ENCODE assay signal across 25 mouse cellular contexts in genomic region chr11:11726807-11727276, GRCm38 (mm10). TPM values are rescaled to one million over a fixed set of nuclear protein-coding genes. Genes with fewer than 3 reads are reported as not detected.
DNase-seq lines count a peak whose midpoint lies in the region; ATAC-seq and TF ChIP-seq lines count a peak whose summit lies in the region.
"Had no signal": no experiment of that assay in that cellular context is flagged by ENCODE, and none has a peak within 500 bp of the region (broad histone marks: within the 10 kb centered on the region; RNA-seq: fewer than 3 reads in every experiment).

No protein-coding gene starts in this region.

- TF ChIP-seq EP300 in CH12.LX (IDR thresholded peaks at IDR 0.05; ENCODE audit: low read length) = peak; percentile 83

- H3K27me3 ChIP-seq in liver, embryonic 11.5 days (replicated peaks; ENCODE audit: control insufficient read depth, insufficient read depth, low read length) = no peaks in the 10 kb centered on the region
- H3K27me3 ChIP-seq in CH12.LX (replicated peaks) = no peaks in the 10 kb centered on the region
- no peaks in the 10 kb centered on the region for H3K27me3 ChIP-seq in liver, embryonic 16.5 days (ENCODE audit: control insufficient read depth, insufficient read depth, low read depth, low read length)
- H3K27me3 ChIP-seq: heart, embryonic 15.5 days; limb, embryonic 13.5 days; lung, embryonic 15.5 days; midbrain, embryonic 15.5 days; neural tube, embryonic 13.5 days had no signal

- no peak for TF ChIP-seq CTCF in CH12.LX (conservative IDR thresholded peaks at IDR 0.05 in 1 of 2, IDR thresholded peaks at IDR 0.05 in 1 of 2; ENCODE audit: low read depth in 2 of 2, low read length in 2 of 2)
- no peak for TF ChIP-seq CTCF in bone marrow, adult 2 months (IDR thresholded peaks at IDR 0.05; ENCODE audit: control insufficient read depth, insufficient read depth, low read length)
- TF ChIP-seq CTCF in layer of hippocampus, adult 2 months (conservative IDR thresholded peaks at IDR 0.05) = no peak

- no peak for DNase-seq in liver, embryonic 11.5 days (ENCODE audit: low spot score)
- DNase-seq in liver = no peak
- DNase-seq in CH12.LX (ENCODE audit: extremely low read depth) = peak; percentile 86
- DNase-seq in layer of hippocampus, adult 2 months (ENCODE audit: low spot score in 2 of 2) = no peak
- DNase-seq in adrenal gland, adult 8-10 months = no peak
- DNase-seq: cerebellum, adult 11-12 months; cerebellum, postnatal 14 days; gastrocnemius, postnatal 14 days; heart, adult 18-20 months; kidney, postnatal 4 days; layer of hippocampus, adult 9-11 months; lung, postnatal 36 days had no signal

- H3K4me2 ChIP-seq in liver, embryonic 11.5 days = peak overlapping the region; percentile 12; the same call in 1 of the 2 replicates
- peak overlapping the region; percentile 39; the same call in 1 of the 2 replicates for H3K4me2 ChIP-seq in CH12.LX (ENCODE audit: insufficient read depth, low read depth, poor library complexity, severe bottlenecking)
- H3K4me2 ChIP-seq in liver, embryonic 16.5 days (ENCODE audit: low read depth, low read length) = 0 out of 2 replicates have a peak overlapping the region, but pooled peaks have one; percentile 10
- H3K4me2 ChIP-seq: heart, embryonic 15.5 days; limb, embryonic 13.5 days; lung, embryonic 15.5 days; midbrain, embryonic 15.5 days; neural tube, embryonic 13.5 days had no signal

- in situ Hi-C loops in CH12.LX (cut with MboI; ENCODE audit: low pct_ligation_motif_present, low pct_unique_long_range_greater_than_20kb, low sequenced_read_pairs) = no loop called here

- TF ChIP-seq POLR2A in CH12.LX (IDR thresholded peaks at IDR 0.05; ENCODE audit: low read depth, low read length) = no peak
- no peak for TF ChIP-seq POLR2A in bone marrow, adult 2 months (IDR thresholded peaks at IDR 0.05; ENCODE audit: borderline replicate concordance, control insufficient read depth, low read depth, low read length)

- H3K27ac ChIP-seq in liver, embryonic 11.5 days (ENCODE audit: low read depth, low read length) = peak overlapping the region; percentile 99
- H3K27ac ChIP-seq in CH12.LX (ENCODE audit: insufficient read depth, low read depth) = peak overlapping the region; percentile 98
- 0 out of 2 replicates have a peak overlapping the region, but pooled peaks have one; percentile 49 for H3K27ac ChIP-seq in bone marrow, adult 2 months (ENCODE audit: control insufficient read depth, insufficient read depth, low read depth, low read length, poor library complexity)
- H3K27ac ChIP-seq in liver, embryonic 16.5 days (ENCODE audit: low read length) = peak overlapping the region; percentile 97
- no peak overlapping the region for H3K27ac ChIP-seq in layer of hippocampus, adult 2 months
- H3K27ac ChIP-seq: forebrain, embryonic 10.5 days; heart, embryonic 15.5 days; hindbrain, embryonic 10.5 days; limb, embryonic 13.5 days; lung, embryonic 15.5 days; midbrain, embryonic 15.5 days; neural tube, embryonic 13.5 days had no signal

- H3K4me1 ChIP-seq in liver, embryonic 11.5 days (replicated peaks; ENCODE audit: control insufficient read depth, insufficient read depth, low read length) = peaks cover 61% of the 10 kb centered on the region
- H3K4me1 ChIP-seq in CH12.LX (ENCODE audit: control insufficient read depth in 1 of 2, insufficient read depth in 2 of 2) = peaks cover 56 to 99% of the 10 kb centered on the region in 2 experiments
- H3K4me1 ChIP-seq in bone marrow, adult 2 months (ENCODE audit: control insufficient read depth, insufficient read depth, low read length) = peaks cover 26% of the 10 kb centered on the region
- peaks cover 63% of the 10 kb centered on the region for H3K4me1 ChIP-seq in liver, embryonic 16.5 days (ENCODE audit: control insufficient read depth, low read depth, low read length)
- H3K4me1 ChIP-seq: forebrain, embryonic 10.5 days; heart, embryonic 15.5 days; hindbrain, embryonic 10.5 days; limb, embryonic 13.5 days; lung, embryonic 15.5 days; midbrain, embryonic 15.5 days; neural tube, embryonic 13.5 days had no signal

- WGBS in liver, embryonic 11.5 days = 36% methylated on average over 4 of the region's 4 CpGs
- 67% methylated on average over 4 of the region's 4 CpGs for WGBS in bone marrow, adult 2 months
- 42% methylated on average over 4 of the region's 4 CpGs for WGBS in liver, embryonic 16.5 days (ENCODE audit: insufficient replicate concordance)

- H3K79me2 ChIP-seq in CH12.LX (replicated peaks; ENCODE audit: control insufficient read depth, extremely low read depth, insufficient read depth, poor library complexity, severe bottlenecking) = peaks cover 93% of the 10 kb centered on the region

- no peak for ATAC-seq in liver, embryonic 11.5 days (replicated peaks; ENCODE audit: low FRiP score)
- no peak for ATAC-seq in liver, embryonic 16.5 days (ENCODE audit: low read depth)
- ATAC-seq: forebrain, embryonic 16.5 days; hindbrain, embryonic 16.5 days; intestine, postnatal 0 days; midbrain, embryonic 15.5 days; Patski had no signal

- dilution Hi-C loops in CH12.LX (cut with MboI; ENCODE audit: extremely low pct_ligation_motif_present, extremely low pct_unique_long_range_greater_than_20kb, low sequenced_read_pairs) = no loop called here

- H3K9ac ChIP-seq in liver, embryonic 11.5 days (ENCODE audit: low read depth, low read length) = peak overlapping the region; percentile 36; the same call in 1 of the 2 replicates
- peak overlapping the region; percentile 75; the same call in 1 of the 2 replicates for H3K9ac ChIP-seq in CH12.LX (ENCODE audit: insufficient read depth, low read depth)
- peak overlapping the region; percentile 32 for H3K9ac ChIP-seq in liver, embryonic 16.5 days (ENCODE audit: low read depth, low read length)
- H3K9ac ChIP-seq: heart, embryonic 15.5 days; limb, embryonic 13.5 days; lung, embryonic 15.5 days; midbrain, embryonic 15.5 days; neural tube, embryonic 13.5 days had no signal

- no peak overlapping the region for H3K4me3 ChIP-seq in liver, embryonic 11.5 days (ENCODE audit: low read depth, low read length)
- H3K4me3 ChIP-seq in CH12.LX (replicated peaks in 1 of 3; ENCODE audit: low read depth in 2 of 3, low read length in 2 of 3, poor library complexity in 1 of 3) = no peak overlapping the region
- H3K4me3 ChIP-seq in bone marrow, adult 2 months (replicated peaks; ENCODE audit: control insufficient read depth, low read depth, low read length) = no peak overlapping the region
- no peak overlapping the region for H3K4me3 ChIP-seq in liver, embryonic 16.5 days (ENCODE audit: low read depth, low read length)
- H3K4me3 ChIP-seq in layer of hippocampus, adult 2 months = no peak overlapping the region
- H3K4me3 ChIP-seq: forebrain, embryonic 10.5 days; heart, embryonic 15.5 days; hindbrain, embryonic 10.5 days; limb, embryonic 13.5 days; lung, embryonic 15.5 days; midbrain, embryonic 15.5 days; neural tube, embryonic 13.5 days had no signal

- peak; percentile 26 for TF ChIP-seq RAD21 in CH12.LX (IDR thresholded peaks at IDR 0.05; ENCODE audit: low read depth, low read length)

- H3K36me3 ChIP-seq in liver, embryonic 11.5 days (ENCODE audit: control insufficient read depth, insufficient read depth, low read length) = peaks cover 9% of the 10 kb centered on the region; the same call in 1 of the 2 replicates
- H3K36me3 ChIP-seq in CH12.LX (replicated peaks in 1 of 2; ENCODE audit: control insufficient read depth in 1 of 2, insufficient read depth in 1 of 2, low read length in 1 of 2) = peaks cover 20 to 72% of the 10 kb centered on the region in 2 experiments
- no peaks in the 10 kb centered on the region for H3K36me3 ChIP-seq in liver, embryonic 16.5 days (ENCODE audit: control insufficient read depth, insufficient read depth)
- H3K36me3 ChIP-seq: forebrain, embryonic 10.5 days; heart, embryonic 15.5 days; hindbrain, embryonic 10.5 days; limb, embryonic 13.5 days; lung, embryonic 15.5 days; midbrain, embryonic 15.5 days; neural tube, embryonic 13.5 days had no signal

- no peaks in the 10 kb centered on the region for H3K9me3 ChIP-seq in liver, embryonic 11.5 days (ENCODE audit: control insufficient read depth, low read length)
- H3K9me3 ChIP-seq in CH12.LX (replicated peaks; ENCODE audit: low read length) = peaks cover 4% of the 10 kb centered on the region
- H3K9me3 ChIP-seq in liver, embryonic 16.5 days (replicated peaks; ENCODE audit: control insufficient read depth, low read length) = no peaks in the 10 kb centered on the region
- H3K9me3 ChIP-seq: forebrain, embryonic 10.5 days; heart, embryonic 15.5 days; hindbrain, embryonic 10.5 days; limb, embryonic 13.5 days; lung, embryonic 15.5 days; midbrain, embryonic 15.5 days; neural tube, embryonic 13.5 days had no signal

TF ChIP-seq in CH12.LX, 34 proteins besides CTCF, POLR2A, EP300 and RAD21 (continues in another document):
- TF ChIP-seq ELF1 (IDR thresholded peaks at IDR 0.05; ENCODE audit: low read depth, low read length) (peak; percentile 11; the same call in 1 of the 2 replicates), JUN (IDR thresholded peaks at IDR 0.05; ENCODE audit: insufficient read depth, low read depth, low read length) (peak; percentile 48; the same call in 1 of the 2 replicates), RCOR1 (conservative IDR thresholded peaks at IDR 0.05; ENCODE audit: low read depth, low read length) (peak; percentile 93), MAX (IDR thresholded peaks at IDR 0.05; ENCODE audit: low read length) (peak; percentile 82), JUND (conservative IDR thresholded peaks at IDR 0.05; ENCODE audit: low read depth, low read length) (peak; percentile 35; the same call in 1 of the 2 replicates), MEF2A (IDR thresholded peaks at IDR 0.05; ENCODE audit: borderline replicate concordance, low read depth, low read length) (peak; percentile 97), MXI1 (IDR thresholded peaks at IDR 0.05; ENCODE audit: low read depth, low read length) (peak; percentile 85), ZKSCAN1 (IDR thresholded peaks at IDR 0.05; ENCODE audit: borderline replicate concordance, low read depth, low read length) (no peak), USF2 (conservative IDR thresholded peaks at IDR 0.05; ENCODE audit: low read depth, low read length) (no peak), IRF4 (IDR thresholded peaks at IDR 0.05; ENCODE audit: low read depth, low read length) (peak; percentile 89), KAT2A (IDR thresholded peaks at IDR 0.05; ENCODE audit: insufficient replicate concordance, low read length) (0 out of 2 replicates have a peak, but pooled peaks have one; percentile 67), MYC (IDR thresholded peaks at IDR 0.05; ENCODE audit: low read depth, low read length) (peak; percentile 92)

RNA-seq across cellular contexts. Expression of gene Ikzf1, which starts 42.0 kb away (rescaled TPM):
- 105 and 120 TPM in 2 replicates for polyA plus RNA-seq in liver, embryonic 11.5 days (2014; fragmentation: Nextera tagmentation; extraction: Ambion mirVana)
- total RNA-seq in CH12.LX (2012; rRNA removed) (44.0 and 51.2 TPM in 2 replicates), CH12.LX (2014; rRNA removed) (27.8 and 33.1 TPM in 2 replicates)
- 56.8 and 68.7 TPM in 2 replicates for polyA plus RNA-seq in CH12.LX (2012; ENCODE audit: insufficient read length, low read depth)
- 32.8 and 38.1 TPM in 2 replicates for polyA plus RNA-seq in bone marrow, adult 2 months (2011; ENCODE audit: insufficient read depth, insufficient read length, low replicate concordance, missing spikeins)
- polyA plus RNA-seq in liver, embryonic 16.5 days (2015; fragmentation: Nextera tagmentation; extraction: Ambion mirVana) = 32.8 and 35.1 TPM in 2 replicates
- 1 to 10 TPM; 2.6 to 4.0 TPM for total RNA-seq in layer of hippocampus, adult 2 months (2021)
- total RNA-seq in adrenal gland, adult 8-10 months (2022) = 1 to 10 TPM; 2.7 to 6.3 (median 3.7) TPM
- polyA plus RNA-seq: Patski had no signal
